Mouse (Mus musculus): ENCODE data around the gene Mob1b. TPM values are rescaled to one million over a fixed set of nuclear protein-coding genes. Genes with fewer than 3 reads are reported as not detected.

Gene Mob1b
- total and polyA plus RNA-seq, 2 experiments from 2014 or later, result 7.8 to 14.9 TPM

DNA sequence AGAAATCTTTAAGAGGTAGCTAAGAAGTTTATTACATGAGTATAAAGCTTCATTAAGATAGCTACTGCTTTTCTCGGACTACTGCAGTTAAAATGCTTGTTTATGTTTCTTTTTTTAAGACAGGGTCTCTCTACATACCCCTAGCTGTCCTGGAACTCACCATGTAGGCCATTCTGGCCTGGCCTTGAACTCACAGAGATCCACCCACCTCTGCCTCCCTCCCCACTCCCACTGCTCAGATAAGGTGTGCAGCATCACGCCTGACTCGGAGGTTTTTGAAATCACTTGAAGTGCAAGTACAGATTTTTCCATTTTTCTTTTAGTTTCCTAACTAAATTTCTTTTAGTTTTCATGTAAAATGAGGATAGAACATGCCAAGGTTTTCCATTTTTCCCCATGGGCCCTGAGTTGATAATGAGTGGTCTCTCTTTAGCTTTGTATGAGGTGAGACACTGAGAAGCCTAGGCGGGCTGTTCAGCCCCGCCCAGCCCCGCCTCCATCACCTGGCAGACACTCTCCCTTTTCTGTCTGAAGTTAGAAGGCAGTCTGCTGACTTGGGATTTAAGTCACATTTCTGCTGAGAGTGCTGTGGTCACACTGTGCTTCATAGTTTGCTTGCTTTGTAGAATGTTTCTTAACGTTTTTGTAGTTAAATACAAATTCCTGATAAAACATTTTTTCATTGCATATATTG is 61.6 kb downstream of the Mob1b start:
- no peak overlapping the region for H3K9ac ChIP-seq
- H3K4me2 ChIP-seq (ENCODE audit: low read depth), result no peak overlapping the region
- no peak overlapping the region for H3K4me3 ChIP-seq (ENCODE audit: low read depth, low read length)
- no peak overlapping the region for H3K27ac ChIP-seq (ENCODE audit: low read depth, low read length)
- no peaks in the 10 kb centered on the region for H3K4me1 ChIP-seq (ENCODE audit: insufficient read depth)
- DNase-seq (no peak), ATAC-seq (no peak)
- no peak for TF ChIP-seq CTCF (IDR thresholded peaks at IDR 0.05; ENCODE audit: low read depth)
- 82% methylated on average over 7 of the region's 7 CpGs for WGBS
- peaks cover 33% of the 10 kb centered on the region for H3K36me3 ChIP-seq (ENCODE audit: insufficient read depth)
- H3K27me3 ChIP-seq (ENCODE audit: insufficient read depth, low read length), result no peaks in the 10 kb centered on the region
- H3K9me3 ChIP-seq (ENCODE audit: low read length), result no peaks in the 10 kb centered on the region

DNA sequence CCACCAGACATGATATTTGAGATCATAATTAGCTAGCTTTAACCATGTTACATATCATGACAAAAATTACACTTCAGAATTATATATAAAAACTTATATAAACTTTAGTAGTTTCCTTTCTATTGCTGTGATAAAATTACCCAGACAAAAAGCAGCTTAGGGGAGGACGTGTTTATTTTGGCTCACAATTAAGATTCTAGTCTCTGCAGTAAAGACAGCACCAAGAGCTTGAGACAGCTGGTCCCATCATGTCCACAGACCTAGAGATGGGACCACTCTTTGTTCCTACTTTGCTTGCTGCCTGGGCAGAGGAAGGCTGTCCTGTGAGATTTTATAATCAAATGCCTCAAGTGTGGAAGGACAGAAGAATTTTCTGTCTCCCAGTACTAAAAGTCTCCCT is 64.4 kb downstream of the Mob1b start:
- H3K4me1 ChIP-seq (ENCODE audit: insufficient read depth), result no peaks in the 10 kb centered on the region
- no peaks in the 10 kb centered on the region for H3K27me3 ChIP-seq (ENCODE audit: insufficient read depth, low read length)
- no peak overlapping the region for H3K4me2 ChIP-seq (ENCODE audit: low read depth)
- peaks cover 21% of the 10 kb centered on the region for H3K36me3 ChIP-seq (ENCODE audit: insufficient read depth)
- TF ChIP-seq CTCF (IDR thresholded peaks at IDR 0.05; ENCODE audit: low read depth), result no peak
- H3K27ac ChIP-seq (ENCODE audit: low read depth, low read length), result no peak overlapping the region
- no peak for ATAC-seq
- no peak overlapping the region for H3K9ac ChIP-seq
- no peak overlapping the region for H3K4me3 ChIP-seq (ENCODE audit: low read depth, low read length)
- no peak for DNase-seq
- no peaks in the 10 kb centered on the region for H3K9me3 ChIP-seq (ENCODE audit: low read length)
- 84% methylated on average over 1 of the region's 1 CpGs for WGBS

GRCm38 (mm10) chr5:88790675-88791074 is 70.0 kb downstream of the Mob1b start:
- no peaks in the 10 kb centered on the region for H3K9me3 ChIP-seq (ENCODE audit: low read length)
- H3K36me3 ChIP-seq (ENCODE audit: insufficient read depth), result no peaks in the 10 kb centered on the region
- DNase-seq (no peak), ATAC-seq (no peak)
- H3K4me3 ChIP-seq (ENCODE audit: low read depth, low read length), result no peak overlapping the region
- H3K4me2 ChIP-seq (ENCODE audit: low read depth), result no peak overlapping the region
- WGBS, result 51% methylated on average over 9 of the region's 9 CpGs
- no peak for TF ChIP-seq CTCF (IDR thresholded peaks at IDR 0.05; ENCODE audit: low read depth)
- no peaks in the 10 kb centered on the region for H3K4me1 ChIP-seq (ENCODE audit: insufficient read depth)
- no peak overlapping the region for H3K27ac ChIP-seq (ENCODE audit: low read depth, low read length)
- no peaks in the 10 kb centered on the region for H3K27me3 ChIP-seq (ENCODE audit: insufficient read depth, low read length)
- no peak overlapping the region for H3K9ac ChIP-seq

DNA sequence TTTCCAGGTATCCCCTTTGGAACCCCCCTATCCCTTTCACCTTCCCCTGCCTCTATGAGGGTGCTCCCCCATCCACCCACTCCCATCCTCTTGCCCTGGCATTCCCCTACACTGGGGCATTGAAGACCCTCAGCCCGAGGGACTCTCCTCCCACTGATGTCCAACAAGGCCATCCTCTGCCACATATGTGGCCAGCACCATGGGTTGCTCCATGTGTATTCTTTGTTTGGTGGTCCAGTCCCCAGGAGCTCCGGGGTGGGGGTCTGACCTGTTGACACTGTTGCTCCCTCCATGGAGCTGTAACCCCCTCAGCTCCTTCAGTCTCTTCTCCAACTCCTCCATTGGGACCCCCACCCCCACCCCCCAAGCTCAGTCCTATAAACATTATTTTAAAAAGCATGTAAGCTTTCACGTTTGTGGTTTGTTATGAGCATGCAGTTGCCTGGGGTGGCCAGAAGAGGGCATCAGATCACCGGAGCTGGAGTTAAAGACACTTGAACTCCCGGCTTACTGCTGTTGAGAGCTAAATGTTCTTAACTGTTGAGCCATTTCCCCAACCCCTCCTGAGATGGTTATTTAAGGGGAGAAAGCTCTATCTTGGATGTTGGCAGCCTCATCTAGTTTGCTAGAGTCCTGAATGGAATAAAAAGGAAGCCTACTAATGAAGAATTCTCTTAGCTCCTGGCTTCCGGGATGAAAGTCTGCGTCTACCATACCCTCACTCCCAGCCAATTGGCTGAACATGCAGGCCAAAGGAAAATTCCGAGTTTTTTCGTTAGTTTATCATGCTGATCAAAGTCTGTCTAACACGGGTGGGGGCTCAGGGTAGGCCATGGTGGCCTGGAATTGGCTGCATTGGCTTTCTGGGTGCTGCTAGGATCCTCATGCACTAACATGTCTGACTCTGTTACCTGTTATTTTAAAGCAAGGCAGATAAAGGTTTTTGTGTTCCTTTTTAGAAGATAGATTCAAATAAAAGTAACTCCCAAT is 70.9 kb downstream of the Mob1b start:
- peak; percentile 87 for TF ChIP-seq CTCF (IDR thresholded peaks at IDR 0.05; ENCODE audit: low read depth)
- H3K27ac ChIP-seq (ENCODE audit: low read depth, low read length), result no peak overlapping the region
- H3K4me3 ChIP-seq (ENCODE audit: low read depth, low read length), result no peak overlapping the region
- DNase-seq (peak; percentile 81), ATAC-seq (peak; percentile 58)
- H3K27me3 ChIP-seq (ENCODE audit: insufficient read depth, low read length), result no peaks in the 10 kb centered on the region
- no peaks in the 10 kb centered on the region for H3K36me3 ChIP-seq (ENCODE audit: insufficient read depth)
- H3K9me3 ChIP-seq (ENCODE audit: low read length), result no peaks in the 10 kb centered on the region
- H3K4me2 ChIP-seq (ENCODE audit: low read depth), result no peak overlapping the region
- H3K4me1 ChIP-seq (ENCODE audit: insufficient read depth), result no peaks in the 10 kb centered on the region
- 29% methylated on average over 10 of the region's 10 CpGs for WGBS
- H3K9ac ChIP-seq, result no peak overlapping the region

DNA sequence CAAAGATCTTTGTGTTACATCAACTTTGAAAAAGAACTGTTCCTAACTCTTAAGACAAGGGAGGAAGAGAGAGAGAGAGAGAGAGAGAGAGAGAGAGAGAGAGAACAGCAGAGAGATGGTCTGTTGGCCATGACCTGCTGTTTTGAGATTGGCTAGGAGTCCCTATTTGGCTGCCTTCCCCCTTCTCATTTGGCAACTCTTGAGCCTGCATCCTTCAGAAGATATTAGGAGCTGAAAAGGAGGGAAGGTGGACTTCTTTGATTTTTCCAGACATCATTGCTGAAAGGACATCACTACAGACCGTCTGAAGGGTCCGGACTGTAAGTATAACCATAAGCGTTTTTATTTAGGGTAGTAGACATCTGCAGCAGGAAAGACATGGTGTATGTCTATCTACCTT is 73.0 kb downstream of the Mob1b start:
- H3K27ac ChIP-seq (ENCODE audit: low read depth, low read length), result no peak overlapping the region
- TF ChIP-seq CTCF (IDR thresholded peaks at IDR 0.05; ENCODE audit: low read depth), result no peak
- no peaks in the 10 kb centered on the region for H3K27me3 ChIP-seq (ENCODE audit: insufficient read depth, low read length)
- ATAC-seq (no peak), DNase-seq (no peak)
- H3K9me3 ChIP-seq (ENCODE audit: low read length), result no peaks in the 10 kb centered on the region
- 94% methylated on average over 3 of the region's 3 CpGs for WGBS
- H3K4me3 ChIP-seq (ENCODE audit: low read depth, low read length), result no peak overlapping the region
- H3K36me3 ChIP-seq (ENCODE audit: insufficient read depth), result no peaks in the 10 kb centered on the region
- no peak overlapping the region for H3K9ac ChIP-seq
- no peaks in the 10 kb centered on the region for H3K4me1 ChIP-seq (ENCODE audit: insufficient read depth)
- no peak overlapping the region for H3K4me2 ChIP-seq (ENCODE audit: low read depth)

- Histone ChIP-seq H3K9ac (no peak overlapping the region), H3K27ac (ENCODE audit: low read depth, low read length) (no peak overlapping the region), H3K4me1 (ENCODE audit: insufficient read depth) (no peaks in the 10 kb centered on the region), H3K9me3 (ENCODE audit: low read length) (no peaks in the 10 kb centered on the region), H3K27me3 (ENCODE audit: insufficient read depth, low read length) (no peaks in the 10 kb centered on the region), H3K4me2 (ENCODE audit: low read depth) (no peak overlapping the region), H3K36me3 (ENCODE audit: insufficient read depth) (no peaks in the 10 kb centered on the region), H3K4me3 (ENCODE audit: low read depth, low read length) (no peak overlapping the region)
- DNase-seq (no peak), ATAC-seq (no peak)
- no peak for TF ChIP-seq CTCF (IDR thresholded peaks at IDR 0.05; ENCODE audit: low read depth)
- WGBS, result 57% methylated on average over 9 of the region's 9 CpGs
Measured at GRCm38 (mm10) chr5:88795910-88796584, 75.4 kb downstream of the Mob1b start.

Measured in forebrain, postnatal 0 days (tissue).